Mouse (Mus musculus) bone marrow, adult 2 months (tissue): ENCODE results near the gene Csf2rb2. TPM values are rescaled to one million over a fixed set of nuclear protein-coding genes. Genes with fewer than 3 reads are reported as not detected.
"Not testable (repeated sequence)": the region's sequence is repeated elsewhere in the genome, so short reads cannot be mapped to it uniquely, and the experiment has no call there.

ENCODE experiments used
- H3K27ac ChIP-seq: fragments of 200-500 bp; 2 replicates; pipeline ENCODE4 v1.5.1; 2012; ENCODE audit warnings: low read depth, mild to moderate bottlenecking, control low read depth, inconsistent platforms, low read length; ENCODE audit not compliant: control insufficient read depth, poor library complexity, insufficient read depth
- H3K4me1 ChIP-seq: fragments of 200-500 bp; 2 replicates; pipeline ENCODE4 v1.6.1; 2011; ENCODE audit warnings: low read length; ENCODE audit not compliant: control insufficient read depth, insufficient read depth
- H3K4me3 ChIP-seq: fragments of 200-500 bp; replicated peaks from 2 replicates; pipeline ENCODE3; 2011; ENCODE audit warnings: mild to moderate bottlenecking, low read depth, low read length, control low read depth; ENCODE audit not compliant: control insufficient read depth
- CTCF ChIP-seq: fragments of 200-500 bp; IDR thresholded peaks from 2 replicates; pipeline ENCODE4 v1.5.1; 2011; ENCODE audit warnings: low read length, control low read depth; ENCODE audit not compliant: control insufficient read depth, insufficient read depth
- POLR2A ChIP-seq: fragments of 200-500 bp; IDR thresholded peaks from 2 replicates; pipeline ENCODE4 v1.6.1; 2011; ENCODE audit warnings: low read depth, mild to moderate bottlenecking, control low read depth, low read length, borderline replicate concordance; ENCODE audit not compliant: control insufficient read depth
- WGBS: fragments of 180-500 bp; shearing (Covaris S2); methylation state at CpG from one replicate; pipeline ENCODE4 v1.1.7; 2018; 5-methylcytosine and 5-hydroxymethylcytosine counted together
- polyA plus RNA-seq: library from polyadenylated mRNA; stranded (reverse); fragments of >200 nt; gene quantifications from 2 replicates; pipeline ENCODE4 v1.2.4, GENCODE M21; 2011; ENCODE audit warnings: low replicate concordance; ENCODE audit not compliant: missing spikeins, insufficient read depth, insufficient read length

Gene Csf2rb2
- 1.6 and 5.3 TPM in 2 replicates for polyA plus RNA-seq

DNA sequence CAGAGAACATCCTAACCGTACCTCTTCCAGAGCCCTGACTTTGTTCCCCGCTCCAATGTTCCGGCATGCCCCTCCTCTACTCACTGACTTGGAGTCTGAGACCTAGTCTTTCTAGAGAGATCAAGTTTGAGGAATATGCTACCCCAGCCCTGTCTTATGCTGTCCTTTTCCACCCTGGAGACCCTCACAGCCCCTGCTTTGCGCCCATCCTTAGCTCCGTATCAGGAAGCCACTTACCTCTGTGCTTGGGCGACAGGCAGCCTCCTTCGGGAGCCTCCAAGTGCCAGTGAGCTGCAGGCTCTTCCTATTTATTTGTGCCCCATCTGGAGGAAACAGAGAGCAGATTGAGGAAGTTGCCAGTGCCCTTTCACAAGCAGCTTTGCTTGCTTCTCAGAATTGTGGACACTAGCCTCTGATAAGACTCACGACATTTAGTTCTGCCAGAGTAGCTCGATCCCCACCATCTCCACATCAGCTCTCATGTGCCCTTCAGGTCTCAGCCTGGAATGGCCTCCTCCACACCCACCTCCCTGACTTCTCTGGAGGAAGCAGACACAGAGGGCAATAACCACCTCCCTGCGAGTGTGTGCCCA is at the start of gene Csf2rb2:
Csf2rb2 (minus strand) TSS at position 381 of the 593 bp plus-strand sequence.
- H3K4me3 ChIP-seq: peak within 1 kb of the TSS; percentile 68
- WGBS: 16% methylated on average over 10 of the region's 10 CpGs
- H3K4me1 ChIP-seq: peaks cover 5% of the 10 kb centered on the region; the same call in 1 of the 2 replicates
- TF ChIP-seq POLR2A: no peak
- TF ChIP-seq CTCF: no peak
- peak within 1 kb of the TSS; percentile 79 for H3K27ac ChIP-seq

DNA sequence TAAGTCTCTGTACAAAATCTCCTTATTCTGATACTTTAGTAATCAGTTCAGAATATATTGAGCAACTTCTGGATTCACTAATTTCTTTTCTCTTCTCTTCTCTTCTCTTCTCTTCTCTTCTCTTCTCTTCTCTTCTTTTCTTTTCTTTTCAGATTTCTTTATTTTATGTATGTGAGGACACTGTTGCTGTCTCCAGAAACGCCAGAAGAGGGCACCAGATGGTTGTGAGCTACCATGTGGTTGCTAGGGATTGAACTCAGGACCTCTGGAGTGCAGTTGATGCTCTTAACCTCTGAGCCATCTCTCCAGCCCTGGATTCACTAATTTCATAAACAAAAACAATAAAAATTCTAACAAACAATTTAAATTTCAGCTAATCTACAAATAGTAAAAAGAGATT is 49.4 kb upstream of the Csf2rb2 start:
- Histone ChIP-seq H3K4me3 (no peak overlapping the region), H3K27ac (no peak overlapping the region; the same call in 1 of the 2 replicates), H3K4me1 (peaks cover 1% of the 10 kb centered on the region)
- TF ChIP-seq POLR2A: no peak
- peak; percentile 66 for TF ChIP-seq CTCF
- WGBS: 0% methylated on average over 1 of the region's 1 CpGs

DNA sequence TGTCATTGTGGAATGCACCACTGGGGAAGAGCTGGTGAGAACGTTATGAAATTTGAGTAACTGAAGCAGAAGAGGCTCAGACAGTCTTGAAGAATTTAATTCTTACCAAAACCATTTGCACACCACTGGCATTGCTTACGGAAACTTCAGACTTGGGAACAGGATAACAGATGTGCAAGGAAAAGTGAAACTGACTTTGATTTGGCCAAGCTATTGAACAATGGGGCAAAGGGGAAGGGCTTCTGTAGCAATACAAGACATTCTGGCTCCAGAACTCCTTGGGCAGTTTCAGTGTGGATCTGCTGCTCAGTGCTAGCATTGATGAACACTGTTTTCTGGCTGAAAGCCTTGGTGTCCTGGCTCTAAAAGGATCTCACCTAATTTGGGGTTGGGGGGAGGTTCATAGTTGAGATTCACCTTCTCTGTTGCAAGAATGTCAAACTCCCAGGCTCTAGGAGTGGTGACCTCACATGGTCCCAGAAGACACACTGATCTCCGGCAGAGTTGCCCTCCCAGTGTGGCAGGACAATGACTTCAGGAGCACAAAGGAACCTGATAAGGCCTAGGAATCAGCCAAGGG is 46.2 kb upstream of the Csf2rb2 start:
- Histone ChIP-seq H3K4me3 (no peak overlapping the region), H3K4me1 (peaks cover 1% of the 10 kb centered on the region), H3K27ac (0 out of 2 replicates have a peak overlapping the region, but pooled peaks have one; percentile 26)
- TF ChIP-seq POLR2A (no peak), CTCF (no peak)
- 39% methylated on average over 3 of the region's 3 CpGs for WGBS

DNA sequence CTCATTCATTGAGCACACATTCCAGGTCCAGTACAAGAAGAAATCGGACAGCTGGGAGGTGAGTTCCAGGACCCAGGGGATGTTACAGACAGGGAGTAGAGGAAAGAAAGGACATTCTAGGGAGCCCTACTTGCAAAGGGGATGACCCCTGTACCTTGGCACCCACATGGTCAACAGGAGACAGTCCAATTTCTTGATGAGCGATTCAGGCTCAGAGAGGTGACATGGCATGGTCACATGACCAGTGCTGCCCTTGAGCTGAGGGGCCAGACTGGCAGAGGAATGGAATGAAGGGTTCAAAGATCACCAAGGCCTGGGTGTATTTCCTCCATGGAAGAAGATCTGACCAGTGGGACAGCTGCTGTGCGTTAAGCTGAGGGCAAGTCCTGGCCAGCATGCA is 39.0 kb upstream of the Csf2rb2 start:
- H3K27ac ChIP-seq: no peak overlapping the region
- TF ChIP-seq POLR2A: no peak
- no peak for TF ChIP-seq CTCF
- no peak overlapping the region for H3K4me3 ChIP-seq
- H3K4me1 ChIP-seq: no peaks in the 10 kb centered on the region
- 83% methylated on average over 3 of the region's 3 CpGs for WGBS

DNA sequence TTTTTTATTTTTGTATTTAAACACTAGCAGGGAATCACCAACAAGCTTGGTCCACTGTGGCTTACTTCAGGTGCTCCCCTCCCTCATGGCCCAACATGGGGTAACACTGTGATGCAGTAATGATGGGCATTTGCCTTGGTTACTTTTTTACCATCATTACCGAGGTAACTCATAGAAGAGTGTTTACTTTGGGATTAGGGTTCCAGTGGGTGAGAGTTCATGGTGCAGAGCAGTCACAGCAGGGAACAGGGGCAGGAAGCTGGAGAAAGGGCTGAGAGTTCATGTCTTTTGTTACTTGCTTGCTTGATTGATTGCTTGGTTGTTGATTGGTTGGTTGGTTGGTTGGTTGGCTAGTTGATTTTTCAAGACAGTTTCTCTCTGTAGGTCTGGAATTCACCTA is 38.2 kb upstream of the Csf2rb2 start:
- Histone ChIP-seq H3K4me3 (no peak overlapping the region), H3K27ac (no peak overlapping the region), H3K4me1 (no peaks in the 10 kb centered on the region)
- TF ChIP-seq POLR2A (no peak), CTCF (no peak)
- WGBS: 74% methylated on average over 1 of the region's 1 CpGs

DNA sequence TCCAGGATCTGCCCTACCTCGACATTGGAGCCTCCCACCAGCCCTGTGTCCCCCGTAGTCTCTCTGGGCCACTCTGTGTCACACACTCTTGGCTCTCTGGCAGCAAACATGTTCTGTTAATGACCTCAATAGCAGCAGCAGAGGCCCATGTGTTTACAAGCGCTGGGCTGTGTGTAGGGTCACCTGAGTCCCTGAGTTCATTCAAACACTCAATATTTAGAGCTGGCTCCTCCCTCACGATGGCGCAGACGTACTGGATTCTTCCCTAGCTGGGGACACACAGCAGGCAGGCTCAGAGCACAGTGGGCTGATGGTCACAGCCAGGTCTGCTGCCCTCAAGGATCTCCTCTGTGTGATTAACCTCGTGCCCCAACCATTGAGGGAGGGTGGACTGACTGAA is 35.4 kb upstream of the Csf2rb2 start:
- H3K4me1 ChIP-seq, H3K4me3 ChIP-seq, H3K27ac ChIP-seq: not testable (repeated sequence)
- WGBS: 83% methylated on average over 7 of the region's 7 CpGs

DNA sequence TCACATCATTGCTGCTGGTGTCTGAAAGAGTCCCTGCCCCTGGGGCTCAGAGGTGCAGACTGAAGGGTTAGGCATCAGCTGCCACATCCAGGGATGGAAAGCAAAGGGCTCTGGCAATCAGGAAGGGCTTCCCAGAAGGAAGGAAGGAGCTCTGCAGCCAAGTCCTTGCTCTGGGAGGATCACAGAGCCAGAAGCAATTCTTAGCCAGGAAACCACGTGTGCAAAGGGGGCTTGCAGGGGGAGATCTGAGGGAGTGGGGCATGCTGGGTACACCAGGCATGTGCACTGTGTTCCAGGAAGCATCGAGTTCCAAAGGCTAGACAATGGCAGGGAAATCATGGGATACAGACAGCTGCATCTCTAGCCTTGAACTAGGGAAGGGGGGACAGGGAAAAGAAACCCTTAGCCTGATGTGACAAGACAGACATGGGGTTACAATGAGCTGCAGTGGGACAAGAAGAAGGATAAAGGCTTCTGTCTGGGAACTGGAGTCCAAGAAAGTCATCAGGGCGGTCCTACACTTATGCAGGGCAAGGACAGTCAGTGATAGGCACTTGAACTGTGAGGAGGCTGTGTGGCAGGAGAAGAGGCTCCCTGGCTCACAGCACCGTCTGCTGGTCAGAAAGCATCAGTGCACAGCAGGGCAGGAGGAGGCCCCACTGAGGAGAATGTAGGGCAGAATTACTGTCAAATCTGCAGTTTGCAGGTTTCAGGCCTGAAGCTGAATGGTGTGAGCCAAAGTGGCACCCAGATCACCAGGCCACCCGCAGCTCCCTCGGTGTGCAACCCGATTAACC is 34.3 kb upstream of the Csf2rb2 start:
- H3K4me3 ChIP-seq, H3K4me1 ChIP-seq, H3K27ac ChIP-seq: not testable (repeated sequence)
- peak; percentile 97 for TF ChIP-seq CTCF
- 45% methylated on average over 7 of the region's 7 CpGs for whole genome bisulfite sequencing

DNA sequence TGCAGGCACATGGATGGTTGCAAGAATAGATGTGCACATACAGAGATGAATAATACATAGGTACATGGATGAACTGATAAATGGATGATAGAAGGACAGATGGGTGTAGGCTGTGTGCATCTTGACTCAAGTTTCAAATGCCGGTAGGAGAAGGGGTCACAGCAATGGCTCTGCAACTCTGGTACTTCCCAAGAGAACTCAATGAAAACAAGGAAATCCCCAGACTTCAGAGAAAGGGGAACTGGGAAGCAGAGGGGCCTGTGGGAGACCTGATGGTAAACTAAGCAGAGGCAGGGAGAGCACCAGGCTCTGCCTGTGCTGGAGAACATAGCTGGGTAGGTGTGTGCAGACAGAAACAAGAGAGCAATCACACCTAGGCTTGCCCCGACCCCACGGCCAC is 28.9 kb upstream of the Csf2rb2 start:
- Histone ChIP-seq H3K27ac (no peak overlapping the region), H3K4me3 (no peak overlapping the region), H3K4me1 (peaks cover 3% of the 10 kb centered on the region; the same call in 1 of the 2 replicates)
- 74% methylated on average over 3 of the region's 3 CpGs for WGBS
- TF ChIP-seq CTCF: no peak
- no peak for TF ChIP-seq POLR2A
